Comparison of ENCODE assay signal across 25 mouse cellular contexts in genomic region chr7:73325503-73325902, GRCm38 (mm10). TPM values are rescaled to one million over a fixed set of nuclear protein-coding genes. Genes with fewer than 3 reads are reported as not detected.
A peak's percentile ranks its signal among the peaks of the same experiment; 100 is the strongest.
DNase-seq lines count a peak whose midpoint lies in the region; ATAC-seq and TF ChIP-seq lines count a peak whose summit lies in the region.
"Had no signal": no experiment of that assay in that cellular context is flagged by ENCODE, and none has a peak within 500 bp of the region (broad histone marks: within the 10 kb centered on the region; RNA-seq: fewer than 3 reads in every experiment).

No protein-coding gene starts in this region.

- no peak for TF ChIP-seq EP300 in stomach, postnatal 0 days (optimal IDR thresholded peaks at IDR 0.05)

- peak overlapping the region; percentile 92 for H3K27ac ChIP-seq in gastrocnemius, adult 2 months
- no peak overlapping the region for H3K27ac ChIP-seq in heart, embryonic 16.5 days (ENCODE audit: low read length)
- H3K27ac ChIP-seq in heart, embryonic 11.5 days (ENCODE audit: low read depth, low read length): no peak overlapping the region
- peak overlapping the region; percentile 92; the same call in 1 of the 2 replicates for H3K27ac ChIP-seq in stomach, embryonic 14.5 days (ENCODE audit: low read length)
- H3K27ac ChIP-seq in stomach, postnatal 0 days (replicated peaks): no peak overlapping the region
- H3K27ac ChIP-seq: embryonic facial prominence, embryonic 10.5 days; embryonic facial prominence, embryonic 12.5 days; forebrain, embryonic 13.5 days had no signal

- no peaks in the 10 kb centered on the region for H3K36me3 ChIP-seq in heart, embryonic 16.5 days (ENCODE audit: control insufficient read depth, insufficient read depth)
- no peaks in the 10 kb centered on the region for H3K36me3 ChIP-seq in heart, embryonic 11.5 days (ENCODE audit: control insufficient read depth, insufficient read depth, low read length)
- no peaks in the 10 kb centered on the region for H3K36me3 ChIP-seq in stomach, embryonic 14.5 days (ENCODE audit: control insufficient read depth, insufficient read depth, low read length)
- H3K36me3 ChIP-seq in stomach, postnatal 0 days (ENCODE audit: control insufficient read depth, insufficient read depth, low read length): no peaks in the 10 kb centered on the region
- H3K36me3 ChIP-seq: embryonic facial prominence, embryonic 10.5 days; embryonic facial prominence, embryonic 12.5 days; G1E had no signal

- no peak; the same call in 1 of the 2 replicates for ATAC-seq in heart, embryonic 16.5 days (replicated peaks; ENCODE audit: extremely low read depth, insufficient read depth, low FRiP score)
- ATAC-seq in heart, embryonic 11.5 days (replicated peaks; ENCODE audit: insufficient number of reproducible peaks, low FRiP score, low TSS enrichment): no peak
- ATAC-seq in stomach, embryonic 14.5 days (ENCODE audit: insufficient number of reproducible peaks, insufficient read depth, low FRiP score, low read depth): no peak
- ATAC-seq in stomach, postnatal 0 days (ENCODE audit: low FRiP score, low TSS enrichment): no peak
- ATAC-seq: activated CD4-positive, CD25-positive, alpha-beta regulatory T cell, adult 4 months; CD4-positive, CD25-positive, alpha-beta regulatory T cell, adult 4 months; forebrain, embryonic 13.5 days; Patski had no signal

- TF ChIP-seq CTCF in gastrocnemius, adult 2 months (IDR thresholded peaks at IDR 0.05): no peak
- no peak for TF ChIP-seq CTCF in stomach, postnatal 0 days (IDR thresholded peaks at IDR 0.05; ENCODE audit: low read depth)

- intact Hi-C loops in gastrocnemius, adult 2 months (cut with DNase I): loop anchor here (2.0 kb wide), 1 partner anchor 43 kb away; no protein-coding TSS in a partner anchor
- intact Hi-C loops in heart, postnatal 10 days (cut with DNase I): loop anchor here (2.0 kb wide), 1 partner anchor 47 kb away; no protein-coding TSS in a partner anchor

- no peaks in the 10 kb centered on the region for H3K27me3 ChIP-seq in heart, embryonic 16.5 days (ENCODE audit: control insufficient read depth, insufficient read depth, low read length)
- H3K27me3 ChIP-seq in heart, embryonic 11.5 days (ENCODE audit: control insufficient read depth, insufficient read depth, low read length): no peaks in the 10 kb centered on the region; the same call in 1 of the 2 replicates
- H3K27me3 ChIP-seq in stomach, embryonic 14.5 days (ENCODE audit: control insufficient read depth, insufficient read depth, low read length): no peaks in the 10 kb centered on the region
- H3K27me3 ChIP-seq in stomach, postnatal 0 days (ENCODE audit: control insufficient read depth, insufficient read depth, low read length): no peaks in the 10 kb centered on the region
- H3K27me3 ChIP-seq: CH12.LX; forebrain, embryonic 13.5 days; Patski had no signal

- H3K4me3 ChIP-seq in gastrocnemius, adult 2 months: no peak overlapping the region
- no peak overlapping the region for H3K4me3 ChIP-seq in heart, embryonic 16.5 days (ENCODE audit: low read length)
- no peak overlapping the region for H3K4me3 ChIP-seq in heart, embryonic 11.5 days (ENCODE audit: low read depth, low read length)
- H3K4me3 ChIP-seq in stomach, embryonic 14.5 days (ENCODE audit: low read depth, low read length): no peak overlapping the region
- H3K4me3 ChIP-seq in stomach, postnatal 0 days (ENCODE audit: low read depth, low read length): no peak overlapping the region
- H3K4me3 ChIP-seq: embryonic facial prominence, embryonic 10.5 days; embryonic facial prominence, embryonic 12.5 days; forebrain, embryonic 13.5 days had no signal

- peaks cover 30% of the 10 kb centered on the region for H3K4me1 ChIP-seq in heart, embryonic 16.5 days (ENCODE audit: control insufficient read depth, insufficient read depth, low read length)
- peaks cover 5% of the 10 kb centered on the region for H3K4me1 ChIP-seq in heart, embryonic 11.5 days (ENCODE audit: control insufficient read depth, insufficient read depth, low read length)
- H3K4me1 ChIP-seq in stomach, embryonic 14.5 days (ENCODE audit: control insufficient read depth, insufficient read depth, low read length): peaks cover 33% of the 10 kb centered on the region
- peaks cover 10% of the 10 kb centered on the region; the same call in 1 of the 2 replicates for H3K4me1 ChIP-seq in stomach, postnatal 0 days (replicated peaks; ENCODE audit: control insufficient read depth, insufficient read depth)

- no peak for DNase-seq in gastrocnemius, adult 2 months
- no peak for DNase-seq in gastrocnemius, postnatal 10 days
- DNase-seq in heart, adult 8-10 months (ENCODE audit: low spot score): no peak
- DNase-seq in heart, postnatal 10 days: peak; percentile 53 to 55
- no peak for DNase-seq in stomach, postnatal 0 days (ENCODE audit: low spot score)
- DNase-seq: adrenal gland, adult 8-10 months; adrenal gland, postnatal 14 days; adrenal gland, postnatal 36 days; B cell, adult 2 months; cerebellum, adult 11-12 months; cerebellum, adult 2 months; cerebellum, adult 9-10 months; cerebellum, postnatal 10 days; cerebellum, postnatal 25 days had no signal

- 0 out of 2 replicates have a peak overlapping the region, but pooled peaks have one; percentile 9 for H3K4me2 ChIP-seq in heart, embryonic 16.5 days (ENCODE audit: low read depth, low read length)
- no peak overlapping the region for H3K4me2 ChIP-seq in heart, embryonic 11.5 days
- no peak overlapping the region for H3K4me2 ChIP-seq in stomach, embryonic 14.5 days (replicated peaks; ENCODE audit: low read depth, low read length)
- H3K4me2 ChIP-seq in stomach, postnatal 0 days (replicated peaks; ENCODE audit: low read depth): no peak overlapping the region
- H3K4me2 ChIP-seq: embryonic facial prominence, embryonic 12.5 days; forebrain, embryonic 13.5 days had no signal

- H3K9me3 ChIP-seq in heart, embryonic 16.5 days (replicated peaks; ENCODE audit: control insufficient read depth, low read length): no peaks in the 10 kb centered on the region; the same call in 1 of the 2 replicates
- no peaks in the 10 kb centered on the region; the same call in 1 of the 2 replicates for H3K9me3 ChIP-seq in heart, embryonic 11.5 days (replicated peaks; ENCODE audit: control insufficient read depth, low read length)
- H3K9me3 ChIP-seq in stomach, embryonic 14.5 days (ENCODE audit: control insufficient read depth, low read depth, low read length): no peaks in the 10 kb centered on the region
- no peaks in the 10 kb centered on the region for H3K9me3 ChIP-seq in stomach, postnatal 0 days (ENCODE audit: control insufficient read depth, low read length)
- H3K9me3 ChIP-seq: embryonic facial prominence, embryonic 12.5 days; forebrain, embryonic 13.5 days had no signal

- H3K9ac ChIP-seq in heart, embryonic 16.5 days (ENCODE audit: low read length): no peak overlapping the region
- no peak overlapping the region for H3K9ac ChIP-seq in heart, embryonic 11.5 days (ENCODE audit: low read depth, low read length)
- H3K9ac ChIP-seq in stomach, embryonic 14.5 days (replicated peaks; ENCODE audit: low read depth, low read length): no peak overlapping the region
- no peak overlapping the region for H3K9ac ChIP-seq in stomach, postnatal 0 days (ENCODE audit: low read length)
- H3K9ac ChIP-seq: embryonic facial prominence, embryonic 12.5 days; forebrain, embryonic 13.5 days had no signal

- 54% methylated on average over 5 of the region's 5 CpGs for WGBS in heart, embryonic 16.5 days
- 76% methylated on average over 5 of the region's 5 CpGs for WGBS in heart, embryonic 11.5 days (ENCODE audit: insufficient replicate concordance)
- WGBS in stomach, embryonic 14.5 days: 93% methylated on average over 5 of the region's 5 CpGs
- WGBS in stomach, postnatal 0 days: 92% methylated on average over 5 of the region's 5 CpGs

RNA-seq across cellular contexts. Expression of gene Rgma, which starts 49.8 kb away (rescaled TPM):
- 10 to 100 TPM; 46.1 to 52.4 TPM for total RNA-seq in gastrocnemius, adult 2 months (2021)
- 10 to 100 TPM; 93.3 to 94.9 TPM for total RNA-seq in gastrocnemius, postnatal 10 days (2021)
- 3.6 and 4.4 TPM in 2 replicates for polyA plus RNA-seq in heart, embryonic 16.5 days (2015; fragmentation: Nextera tagmentation; extraction: Ambion mirVana)
- 10 to 100 TPM; 52.3 to 84.3 (median 65.6) TPM for total RNA-seq in heart, adult 8-10 months (2022)
- total RNA-seq in heart, postnatal 10 days (2021): 10 to 100 TPM; 40.6 to 50.4 TPM
- 4.2 and 5.8 TPM in 2 replicates for polyA plus RNA-seq in heart, embryonic 11.5 days (2014; fragmentation: Nextera tagmentation; extraction: Ambion mirVana)
- 24.9 and 30.5 TPM in 2 replicates for polyA plus RNA-seq in stomach, embryonic 14.5 days (2014; fragmentation: Nextera tagmentation; extraction: Ambion mirVana)
- 4.5 and 5.7 TPM in 2 replicates for polyA plus RNA-seq in stomach, postnatal 0 days (2015; fragmentation: Nextera tagmentation; extraction: Ambion mirVana)
- polyA plus RNA-seq: activated CD4-positive, CD25-positive, alpha-beta regulatory T cell, adult 4 months; CD4-positive, CD25-positive, alpha-beta regulatory T cell, adult 4 months; G1E had no signal

Comparison
In these comparisons a context has a peak if more than half of its experiments do, and no peak if none do; other contexts are left out.
1. DNase-seq: peak in heart, postnatal 10 days (2 of 2); none in gastrocnemius, adult 2 months (single experiment), gastrocnemius, postnatal 10 days (single experiment), heart, adult 8-10 months (single experiment) and stomach, postnatal 0 days (single experiment).
2. H3K27ac ChIP-seq: peak in gastrocnemius, adult 2 months (single experiment) and stomach, embryonic 14.5 days (single experiment); none in heart, embryonic 16.5 days (single experiment), heart, embryonic 11.5 days (single experiment) and stomach, postnatal 0 days (single experiment).